In the genomic region with DNA sequence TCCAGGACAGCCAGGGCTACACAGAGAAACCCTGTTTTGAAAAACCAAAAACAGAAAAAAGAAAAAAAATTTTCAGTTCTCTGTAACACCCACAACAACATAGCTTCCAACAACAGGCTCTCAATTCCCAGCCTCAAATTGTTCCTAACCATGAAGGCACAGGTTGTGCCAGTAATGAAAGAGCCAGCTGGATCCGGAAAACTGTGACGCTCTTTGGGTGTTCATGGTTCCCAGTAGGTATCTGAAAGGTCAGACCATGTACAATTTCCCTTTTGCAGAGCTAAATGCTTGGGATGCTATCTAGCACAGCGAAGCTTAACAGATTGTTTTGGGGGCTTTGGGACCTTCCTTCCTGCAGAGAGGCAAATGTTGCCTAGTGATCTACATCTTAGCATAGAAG, we compare ENCODE assay signal across 20 mouse cellular contexts.
DNase-seq lines count a peak whose midpoint lies in the region; ATAC-seq lines count a peak whose summit lies in the region.
"Had no signal": no experiment of that assay in that cellular context is flagged by ENCODE, and none has a peak within 500 bp of the region (broad histone marks: within the 10 kb centered on the region; RNA-seq: fewer than 3 reads in every experiment).

No protein-coding gene starts in this region.

- no peaks in the 10 kb centered on the region for H3K27me3 ChIP-seq in heart, embryonic 11.5 days (ENCODE audit: control insufficient read depth, insufficient read depth, low read length)
- H3K27me3 ChIP-seq in hindbrain, embryonic 13.5 days: no peaks in the 10 kb centered on the region
- no peaks in the 10 kb centered on the region for H3K27me3 ChIP-seq in forebrain, embryonic 14.5 days (replicated peaks; ENCODE audit: control insufficient read depth, insufficient read depth, low read length)
- H3K27me3 ChIP-seq: forebrain, embryonic 15.5 days; heart, embryonic 12.5 days; hindbrain, embryonic 15.5 days had no signal

- H3K4me2 ChIP-seq in heart, embryonic 11.5 days: no peak overlapping the region
- no peak overlapping the region for H3K4me2 ChIP-seq in hindbrain, embryonic 13.5 days
- H3K4me2 ChIP-seq in forebrain, embryonic 14.5 days (ENCODE audit: low read length): no peak overlapping the region
- H3K4me2 ChIP-seq: forebrain, embryonic 15.5 days; heart, embryonic 12.5 days; hindbrain, embryonic 15.5 days had no signal

- intact Hi-C loops in left cerebral cortex, postnatal 25 days (cut with DNase I): no loop called here
- intact Hi-C loops in left cerebral cortex, postnatal 14 days (cut with DNase I): loop anchor here (5.0 kb wide), 1 partner anchor 41 kb away; no protein-coding TSS in a partner anchor

- WGBS in heart, embryonic 11.5 days (ENCODE audit: insufficient replicate concordance): 80% methylated on average over 3 of the region's 3 CpGs
- 84% methylated on average over 3 of the region's 3 CpGs for WGBS in hindbrain, embryonic 13.5 days
- WGBS in forebrain, embryonic 14.5 days: 82% methylated on average over 3 of the region's 3 CpGs

- H3K27ac ChIP-seq in heart, embryonic 11.5 days (ENCODE audit: low read depth, low read length): no peak overlapping the region
- H3K27ac ChIP-seq in hindbrain, embryonic 13.5 days: no peak overlapping the region
- no peak overlapping the region for H3K27ac ChIP-seq in forebrain, embryonic 14.5 days (ENCODE audit: low read depth, low read length)
- H3K27ac ChIP-seq: embryonic facial prominence, embryonic 10.5 days; forebrain, embryonic 15.5 days; heart, adult 2 months; hindbrain, embryonic 10.5 days; hindbrain, embryonic 15.5 days had no signal

- no peak overlapping the region for H3K9ac ChIP-seq in heart, embryonic 11.5 days (ENCODE audit: low read depth, low read length)
- no peak overlapping the region for H3K9ac ChIP-seq in hindbrain, embryonic 13.5 days
- H3K9ac ChIP-seq in forebrain, embryonic 14.5 days (ENCODE audit: low read length): no peak overlapping the region
- H3K9ac ChIP-seq: forebrain, embryonic 15.5 days; heart, embryonic 12.5 days; hindbrain, embryonic 15.5 days had no signal

- ATAC-seq in heart, embryonic 11.5 days (replicated peaks; ENCODE audit: insufficient number of reproducible peaks, low FRiP score, low TSS enrichment): no peak
- ATAC-seq in hindbrain, embryonic 13.5 days (ENCODE audit: low FRiP score): no peak
- ATAC-seq in forebrain, embryonic 14.5 days: no peak
- ATAC-seq: forebrain, embryonic 15.5 days had no signal

- H3K36me3 ChIP-seq in heart, embryonic 11.5 days (ENCODE audit: control insufficient read depth, insufficient read depth, low read length): no peaks in the 10 kb centered on the region; the same call in 1 of the 2 replicates
- peaks cover 8% of the 10 kb centered on the region; the same call in 1 of the 2 replicates for H3K36me3 ChIP-seq in hindbrain, embryonic 13.5 days
- H3K36me3 ChIP-seq in forebrain, embryonic 14.5 days (ENCODE audit: control insufficient read depth, insufficient read depth, low read length): no peaks in the 10 kb centered on the region; the same call in 1 of the 2 replicates
- H3K36me3 ChIP-seq: forebrain, embryonic 15.5 days had no signal

- no peaks in the 10 kb centered on the region for H3K9me3 ChIP-seq in heart, embryonic 11.5 days (replicated peaks; ENCODE audit: control insufficient read depth, low read length)
- no peaks in the 10 kb centered on the region for H3K9me3 ChIP-seq in hindbrain, embryonic 13.5 days
- no peaks in the 10 kb centered on the region for H3K9me3 ChIP-seq in forebrain, embryonic 14.5 days (replicated peaks; ENCODE audit: control insufficient read depth, low read length)
- H3K9me3 ChIP-seq: embryonic facial prominence, embryonic 10.5 days; forebrain, embryonic 15.5 days; heart, embryonic 12.5 days; hindbrain, embryonic 10.5 days; hindbrain, embryonic 15.5 days had no signal

- no peak overlapping the region for H3K4me3 ChIP-seq in heart, embryonic 11.5 days (ENCODE audit: low read depth, low read length)
- H3K4me3 ChIP-seq in hindbrain, embryonic 13.5 days: no peak overlapping the region
- no peak overlapping the region for H3K4me3 ChIP-seq in forebrain, embryonic 14.5 days (ENCODE audit: low read depth, low read length)
- H3K4me3 ChIP-seq: embryonic facial prominence, embryonic 10.5 days; forebrain, embryonic 15.5 days; heart, adult 2 months; heart, embryonic 12.5 days; hindbrain, embryonic 10.5 days; hindbrain, embryonic 15.5 days had no signal

- H3K4me1 ChIP-seq in heart, embryonic 11.5 days (ENCODE audit: control insufficient read depth, insufficient read depth, low read length): no peaks in the 10 kb centered on the region
- H3K4me1 ChIP-seq in hindbrain, embryonic 13.5 days (replicated peaks): peaks cover 2% of the 10 kb centered on the region; the same call in 1 of the 2 replicates
- H3K4me1 ChIP-seq in forebrain, embryonic 14.5 days (ENCODE audit: control insufficient read depth, insufficient read depth, low read length): 0 out of 2 replicates have a peak, but pooled peaks cover 5% of the 10 kb centered on the region
- H3K4me1 ChIP-seq: hindbrain, embryonic 15.5 days had no signal

- DNase-seq in heart, adult 11 months: peak; percentile 23
- DNase-seq in left cerebral cortex, postnatal 25 days (ENCODE audit: low spot score in 2 of 2): peak; percentile 16 to 40
- no peak for DNase-seq in left cerebral cortex, postnatal 14 days (ENCODE audit: low spot score in 2 of 2)
- DNase-seq in brain, embryonic 18.5 days (ENCODE audit: low read depth, low spot score): peak; percentile 8
- peak; percentile 52 to 54 for DNase-seq in layer of hippocampus, adult 8-10 months (ENCODE audit: low spot score in 2 of 2)
- no peak for DNase-seq in forebrain, embryonic 14.5 days (ENCODE audit: low spot score)
- DNase-seq: adrenal gland, adult 2 months; adrenal gland, postnatal 25 days; cerebellum, adult 11-12 months; cerebellum, adult 9-11 months; cerebellum, postnatal 36 days; gastrocnemius, postnatal 10 days; heart, adult 2 months had no signal

Comparison
In these comparisons a context has a peak if more than half of its experiments do, and no peak if none do; other contexts are left out.
1. DNase-seq: peak in heart, adult 11 months (single experiment), left cerebral cortex, postnatal 25 days (2 of 2), brain, embryonic 18.5 days (single experiment) and layer of hippocampus, adult 8-10 months (2 of 2); none in left cerebral cortex, postnatal 14 days (0 of 2) and forebrain, embryonic 14.5 days (single experiment).